Mouse (Mus musculus): ENCODE results near the gene Fxyd6. TPM values are rescaled to one million over a fixed set of nuclear protein-coding genes. Genes with fewer than 3 reads are reported as not detected.
A peak's percentile ranks its signal among the peaks of the same experiment; 100 is the strongest.

Gene Fxyd6
- polyA plus RNA-seq, 1 experiment = 88.6 TPM

GRCm38 (mm10) chr9:45388385-45388994 is 18.5 kb downstream of the Fxyd6 start:
- TF ChIP-seq CTCF (IDR thresholded peaks at IDR 0.05; ENCODE audit: low read depth, low read length) = peak; percentile 93
- no peak for TF ChIP-seq EP300 (IDR thresholded peaks at IDR 0.05; ENCODE audit: insufficient read depth, low read depth, low read length)
- Histone ChIP-seq H3K27me3 (ENCODE audit: control insufficient read depth, insufficient read depth, low read length, poor library complexity, severe bottlenecking) (no peaks in the 10 kb centered on the region), H3K9ac (ENCODE audit: low read depth, poor library complexity, severe bottlenecking) (no peak overlapping the region), H3K36me3 (ENCODE audit: control insufficient read depth, insufficient read depth, low read length, poor library complexity, severe bottlenecking) (no peaks in the 10 kb centered on the region), H3K9me3 (replicated peaks; ENCODE audit: control insufficient read depth, insufficient read depth, low read length, poor library complexity, severe bottlenecking) (no peaks in the 10 kb centered on the region), H3K27ac (ENCODE audit: insufficient read depth, low read length) (no peak overlapping the region), H3K4me3 (ENCODE audit: low read depth, low read length) (no peak overlapping the region), H3K4me1 (ENCODE audit: control insufficient read depth, insufficient read depth, low read length) (peaks cover 3% of the 10 kb centered on the region)

GRCm38 (mm10) chr9:45389596-45389995 is 19.6 kb downstream of the Fxyd6 start:
- no peak overlapping the region for H3K9ac ChIP-seq (ENCODE audit: low read depth, poor library complexity, severe bottlenecking)
- no peak for TF ChIP-seq CTCF (IDR thresholded peaks at IDR 0.05; ENCODE audit: low read depth, low read length)
- no peak for TF ChIP-seq POLR2A (IDR thresholded peaks at IDR 0.05; ENCODE audit: insufficient read depth, low read length)
- no peak for TF ChIP-seq EP300 (IDR thresholded peaks at IDR 0.05; ENCODE audit: insufficient read depth, low read depth, low read length)
- H3K27me3 ChIP-seq (ENCODE audit: control insufficient read depth, insufficient read depth, low read length, poor library complexity, severe bottlenecking) = no peaks in the 10 kb centered on the region
- no peak overlapping the region for H3K4me3 ChIP-seq (ENCODE audit: low read depth, low read length)
- peaks cover 3% of the 10 kb centered on the region for H3K4me1 ChIP-seq (ENCODE audit: control insufficient read depth, insufficient read depth, low read length)
- no peak overlapping the region for H3K27ac ChIP-seq (ENCODE audit: insufficient read depth, low read length)
- H3K36me3 ChIP-seq (ENCODE audit: control insufficient read depth, insufficient read depth, low read length, poor library complexity, severe bottlenecking) = no peaks in the 10 kb centered on the region
- no peaks in the 10 kb centered on the region for H3K9me3 ChIP-seq (replicated peaks; ENCODE audit: control insufficient read depth, insufficient read depth, low read length, poor library complexity, severe bottlenecking)

- TF ChIP-seq POLR2A (IDR thresholded peaks at IDR 0.05; ENCODE audit: insufficient read depth, low read length) = no peak
- 0 out of 2 replicates have a peak, but pooled peaks have one; percentile 61 for TF ChIP-seq EP300 (IDR thresholded peaks at IDR 0.05; ENCODE audit: insufficient read depth, low read depth, low read length)
- no peak for TF ChIP-seq CTCF (IDR thresholded peaks at IDR 0.05; ENCODE audit: low read depth, low read length)
- Histone ChIP-seq H3K27me3 (ENCODE audit: control insufficient read depth, insufficient read depth, low read length, poor library complexity, severe bottlenecking) (no peaks in the 10 kb centered on the region), H3K9ac (ENCODE audit: low read depth, poor library complexity, severe bottlenecking) (no peak overlapping the region), H3K27ac (ENCODE audit: insufficient read depth, low read length) (peak overlapping the region; percentile 20; the same call in 1 of the 2 replicates), H3K36me3 (ENCODE audit: control insufficient read depth, insufficient read depth, low read length, poor library complexity, severe bottlenecking) (no peaks in the 10 kb centered on the region), H3K4me3 (ENCODE audit: low read depth, low read length) (peak overlapping the region; percentile 22; the same call in 1 of the 2 replicates), H3K9me3 (replicated peaks; ENCODE audit: control insufficient read depth, insufficient read depth, low read length, poor library complexity, severe bottlenecking) (no peaks in the 10 kb centered on the region), H3K4me1 (ENCODE audit: control insufficient read depth, insufficient read depth, low read length) (peaks cover 3% of the 10 kb centered on the region)
These were observed 21.3 kb downstream of the Fxyd6 start for GRCm38 (mm10) chr9:45391299-45391698.

- Histone ChIP-seq H3K9ac (ENCODE audit: low read depth, poor library complexity, severe bottlenecking) (no peak overlapping the region), H3K4me1 (ENCODE audit: control insufficient read depth, insufficient read depth, low read length) (peaks cover 3% of the 10 kb centered on the region), H3K27me3 (ENCODE audit: control insufficient read depth, insufficient read depth, low read length, poor library complexity, severe bottlenecking) (no peaks in the 10 kb centered on the region), H3K9me3 (replicated peaks; ENCODE audit: control insufficient read depth, insufficient read depth, low read length, poor library complexity, severe bottlenecking) (no peaks in the 10 kb centered on the region), H3K27ac (ENCODE audit: insufficient read depth, low read length) (no peak overlapping the region), H3K4me3 (ENCODE audit: low read depth, low read length) (no peak overlapping the region), H3K36me3 (ENCODE audit: control insufficient read depth, insufficient read depth, low read length, poor library complexity, severe bottlenecking) (no peaks in the 10 kb centered on the region)
- TF ChIP-seq POLR2A (IDR thresholded peaks at IDR 0.05; ENCODE audit: insufficient read depth, low read length) (no peak), EP300 (IDR thresholded peaks at IDR 0.05; ENCODE audit: insufficient read depth, low read depth, low read length) (no peak), CTCF (IDR thresholded peaks at IDR 0.05; ENCODE audit: low read depth, low read length) (no peak)
These were observed 25.2 kb downstream of the Fxyd6 start for GRCm38 (mm10) chr9:45395218-45395617.

GRCm38 (mm10) chr9:45395796-45396195 is 25.8 kb downstream of the Fxyd6 start:
- Histone ChIP-seq H3K4me1 (ENCODE audit: control insufficient read depth, insufficient read depth, low read length) (peaks cover 2% of the 10 kb centered on the region), H3K9ac (ENCODE audit: low read depth, poor library complexity, severe bottlenecking) (no peak overlapping the region), H3K36me3 (ENCODE audit: control insufficient read depth, insufficient read depth, low read length, poor library complexity, severe bottlenecking) (no peaks in the 10 kb centered on the region), H3K4me3 (ENCODE audit: low read depth, low read length) (no peak overlapping the region), H3K27me3 (ENCODE audit: control insufficient read depth, insufficient read depth, low read length, poor library complexity, severe bottlenecking) (no peaks in the 10 kb centered on the region), H3K9me3 (replicated peaks; ENCODE audit: control insufficient read depth, insufficient read depth, low read length, poor library complexity, severe bottlenecking) (no peaks in the 10 kb centered on the region), H3K27ac (ENCODE audit: insufficient read depth, low read length) (no peak overlapping the region)
- TF ChIP-seq CTCF (IDR thresholded peaks at IDR 0.05; ENCODE audit: low read depth, low read length) (no peak), POLR2A (IDR thresholded peaks at IDR 0.05; ENCODE audit: insufficient read depth, low read length) (no peak), EP300 (IDR thresholded peaks at IDR 0.05; ENCODE audit: insufficient read depth, low read depth, low read length) (no peak)

- Histone ChIP-seq H3K9me3 (replicated peaks; ENCODE audit: control insufficient read depth, insufficient read depth, low read length, poor library complexity, severe bottlenecking) (no peaks in the 10 kb centered on the region), H3K4me3 (ENCODE audit: low read depth, low read length) (no peak overlapping the region), H3K27ac (ENCODE audit: insufficient read depth, low read length) (no peak overlapping the region), H3K27me3 (ENCODE audit: control insufficient read depth, insufficient read depth, low read length, poor library complexity, severe bottlenecking) (no peaks in the 10 kb centered on the region), H3K36me3 (ENCODE audit: control insufficient read depth, insufficient read depth, low read length, poor library complexity, severe bottlenecking) (no peaks in the 10 kb centered on the region), H3K9ac (ENCODE audit: low read depth, poor library complexity, severe bottlenecking) (no peak overlapping the region), H3K4me1 (ENCODE audit: control insufficient read depth, insufficient read depth, low read length) (peaks cover 2% of the 10 kb centered on the region)
- no peak for TF ChIP-seq POLR2A (IDR thresholded peaks at IDR 0.05; ENCODE audit: insufficient read depth, low read length)
- no peak for TF ChIP-seq EP300 (IDR thresholded peaks at IDR 0.05; ENCODE audit: insufficient read depth, low read depth, low read length)
- no peak for TF ChIP-seq CTCF (IDR thresholded peaks at IDR 0.05; ENCODE audit: low read depth, low read length)
These were observed 28.4 kb downstream of the Fxyd6 start for GRCm38 (mm10) chr9:45398336-45398735.
